Mouse (Mus musculus) embryonic facial prominence, embryonic 14.5 days (tissue): Measurements from ENCODE around the gene Casp8. TPM values are rescaled to one million over a fixed set of nuclear protein-coding genes. Genes with fewer than 3 reads are reported as not detected.
"Not testable (repeated sequence)": the region's sequence is repeated elsewhere in the genome, so short reads cannot be mapped to it uniquely, and the experiment has no call there.

Source experiments
- ATAC-seq: fragments of 200-750 bp; cut with Nextera tagmentation; 2 replicates; pipeline ENCODE4 v1.8.0; 2017; ENCODE audit warnings: low read depth, moderate number of reproducible peaks, moderate TSS enrichment
- DNase-seq: peaks from one replicate; pipeline ENCODE4 v3.0.0-alpha.2; 2015; ENCODE audit warnings: low spot score
- H3K27ac ChIP-seq: fragments of 300-500 bp; sonication (generic); replicated peaks from 2 replicates; pipeline ENCODE4 v1.5.1; 2014; ENCODE audit warnings: low read depth, mild to moderate bottlenecking, low read length, moderate library complexity
- H3K27me3 ChIP-seq: fragments of 300-500 bp; sonication (generic); replicated peaks from 2 replicates; pipeline ENCODE4 v1.6.1; 2014; ENCODE audit warnings: low read length; ENCODE audit not compliant: control insufficient read depth, insufficient read depth
- H3K36me3 ChIP-seq: fragments of 300-500 bp; sonication (generic); 2 replicates; pipeline ENCODE4 v1.6.1; 2014; ENCODE audit warnings: low read length, mixed read lengths; ENCODE audit not compliant: control insufficient read depth, insufficient read depth
- H3K4me1 ChIP-seq: fragments of 300-500 bp; sonication (generic); 2 replicates; pipeline ENCODE4 v1.6.1; 2014; ENCODE audit warnings: antibody characterized with exemption, low read length; ENCODE audit not compliant: control insufficient read depth, insufficient read depth
- H3K4me2 ChIP-seq: fragments of 300-500 bp; sonication (generic); 2 replicates; pipeline ENCODE4 v1.6.1; 2014; ENCODE audit warnings: low read depth, mild to moderate bottlenecking, low read length, moderate library complexity, mixed read lengths
- H3K4me3 ChIP-seq: fragments of 300-500 bp; sonication (generic); 2 replicates; pipeline ENCODE4 v1.5.1; 2014; ENCODE audit warnings: low read depth, mild to moderate bottlenecking, low read length
- H3K9ac ChIP-seq: fragments of 300-500 bp; sonication (generic); 2 replicates; pipeline ENCODE4 v1.6.1; 2014; ENCODE audit warnings: low read depth, mild to moderate bottlenecking, low read length, moderate library complexity, mixed read lengths
- H3K9me3 ChIP-seq: fragments of 300-500 bp; sonication (generic); 2 replicates; pipeline ENCODE4 v1.6.1; 2016; ENCODE audit warnings: low read length; ENCODE audit not compliant: control insufficient read depth
- WGBS: fragments of 180-500 bp; shearing (Covaris S2); extraction: QIAGEN DNeasy Blood & Tissue Kit; methylation state at CpG from one replicate; pipeline ENCODE4 v1.1.7; 2014; 5-methylcytosine and 5-hydroxymethylcytosine counted together
- polyA plus RNA-seq: library from polyadenylated mRNA; unstranded; fragments of >200 nt; fragmentation: Nextera tagmentation; extraction: Ambion mirVana; gene quantifications from 2 replicates; pipeline ENCODE4 v1.2.1, GENCODE M21; 2014

The Casp8 gene
- polyA plus RNA-seq, 1 experiment from 2014 or later: 23.3 TPM

- 79% methylated on average over 18 of the region's 18 CpGs for WGBS
- ATAC-seq (no peak), DNase-seq (peak; percentile 22)
- 0 out of 2 replicates have a peak, but pooled peaks cover 4% of the 10 kb centered on the region for H3K9me3 ChIP-seq
- no peaks in the 10 kb centered on the region for H3K27me3 ChIP-seq
- no peaks in the 10 kb centered on the region for H3K4me1 ChIP-seq
- no peak overlapping the region for H3K4me3 ChIP-seq
- no peak overlapping the region for H3K27ac ChIP-seq
- no peak overlapping the region for H3K4me2 ChIP-seq
- peaks cover 7% of the 10 kb centered on the region; the same call in 1 of the 2 replicates for H3K36me3 ChIP-seq
- no peak overlapping the region for H3K9ac ChIP-seq
Measured at GRCm38 (mm10) chr1:58802322-58803273, 7.4 kb downstream of the Casp8 start.

- ATAC-seq (no peak), DNase-seq (no peak)
- H3K4me1 ChIP-seq: no peaks in the 10 kb centered on the region
- no peaks in the 10 kb centered on the region for H3K27me3 ChIP-seq
- H3K36me3 ChIP-seq: peaks cover 7% of the 10 kb centered on the region; the same call in 1 of the 2 replicates
- H3K9me3 ChIP-seq: 0 out of 2 replicates have a peak, but pooled peaks cover 4% of the 10 kb centered on the region
- no peak overlapping the region for H3K9ac ChIP-seq
- no peak overlapping the region for H3K4me3 ChIP-seq
- WGBS: 86% methylated on average over 6 of the region's 6 CpGs
- H3K27ac ChIP-seq: no peak overlapping the region
- no peak overlapping the region for H3K4me2 ChIP-seq
Measured at GRCm38 (mm10) chr1:58803531-58803930, 8.4 kb downstream of the Casp8 start.

GRCm38 (mm10) chr1:58806651-58807050 lies 11.5 kb downstream of the Casp8 start:
- ATAC-seq: no peak
- Histone ChIP-seq H3K4me3 (no peak overlapping the region), H3K9ac (no peak overlapping the region), H3K9me3 (peaks cover 9% of the 10 kb centered on the region; the same call in 1 of the 2 replicates), H3K36me3 (no peaks in the 10 kb centered on the region), H3K4me1 (no peaks in the 10 kb centered on the region), H3K27me3 (no peaks in the 10 kb centered on the region), H3K27ac (no peak overlapping the region), H3K4me2 (no peak overlapping the region)
- DNase-seq: no peak
- 76% methylated on average over 3 of the region's 3 CpGs for WGBS

GRCm38 (mm10) chr1:58826319-58826718 lies 31.1 kb downstream of the Casp8 start:
- H3K27ac ChIP-seq: no peak overlapping the region
- no peaks in the 10 kb centered on the region for H3K4me1 ChIP-seq
- no peak overlapping the region for H3K4me2 ChIP-seq
- 69% methylated on average over 3 of the region's 3 CpGs for WGBS
- ATAC-seq (no peak), DNase-seq (no peak)
- H3K4me3 ChIP-seq: no peak overlapping the region
- H3K36me3 ChIP-seq: peaks cover 28% of the 10 kb centered on the region
- H3K9ac ChIP-seq: no peak overlapping the region
- H3K9me3 ChIP-seq: no peaks in the 10 kb centered on the region
- H3K27me3 ChIP-seq: no peaks in the 10 kb centered on the region

- no peak overlapping the region for H3K4me3 ChIP-seq
Measured at GRCm38 (mm10) chr1:58830741-58831140, 35.6 kb downstream of the Casp8 start.

GRCm38 (mm10) chr1:58832198-58832597 lies 37.0 kb downstream of the Casp8 start:
- Histone ChIP-seq H3K27ac (no peak overlapping the region), H3K27me3 (no peaks in the 10 kb centered on the region), H3K9me3 (no peaks in the 10 kb centered on the region), H3K4me1 (no peaks in the 10 kb centered on the region), H3K4me2 (no peak overlapping the region), H3K4me3 (no peak overlapping the region), H3K9ac (no peak overlapping the region), H3K36me3 (peaks cover 37% of the 10 kb centered on the region)
- no peak for ATAC-seq
- 64% methylated on average over 2 of the region's 2 CpGs for WGBS
- no peak for DNase-seq

More at GRCm38 (mm10) chr1:58830741-58831140, 35.6 kb downstream of the Casp8 start:
- 88% methylated on average over 5 of the region's 5 CpGs for whole genome bisulfite sequencing
- no peak for ATAC-seq
- Histone ChIP-seq H3K27me3 (no peaks in the 10 kb centered on the region), H3K27ac (no peak overlapping the region), H3K9ac (no peak overlapping the region), H3K4me2 (no peak overlapping the region), H3K9me3 (no peaks in the 10 kb centered on the region), H3K4me1 (no peaks in the 10 kb centered on the region), H3K36me3 (peaks cover 37% of the 10 kb centered on the region)
- DNase-seq: no peak

GRCm38 (mm10) chr1:58856811-58857210 lies 61.6 kb downstream of the Casp8 start:
- H3K27me3 ChIP-seq, H3K4me2 ChIP-seq, H3K36me3 ChIP-seq, ATAC-seq, H3K9me3 ChIP-seq, H3K9ac ChIP-seq, H3K4me1 ChIP-seq, H3K4me3 ChIP-seq, DNase-seq, H3K27ac ChIP-seq: not testable (repeated sequence)
- 81% methylated on average over 3 of the region's 3 CpGs for WGBS

- 68% methylated on average over 4 of the region's 4 CpGs for WGBS
- H3K4me2 ChIP-seq, ATAC-seq: not testable (repeated sequence)
Measured at GRCm38 (mm10) chr1:58859131-58859530, 64.0 kb downstream of the Casp8 start.

More at GRCm38 (mm10) chr1:58859131-58859530, 64.0 kb downstream of the Casp8 start:
- not testable (repeated sequence) for H3K27me3 ChIP-seq, H3K27ac ChIP-seq, H3K9me3 ChIP-seq, H3K9ac ChIP-seq, H3K4me1 ChIP-seq, H3K4me3 ChIP-seq, H3K36me3 ChIP-seq
- DNase-seq: peak; percentile 16
